Mouse (Mus musculus) brown adipose tissue, adult 24 weeks (tissue): Measurements from ENCODE around the gene Arhgap15. TPM values are rescaled to one million over a fixed set of nuclear protein-coding genes. Genes with fewer than 3 reads are reported as not detected.

ENCODE experiments used
- H3K27ac ChIP-seq: fragments of 200-500 bp; replicated peaks from 2 replicates; pipeline ENCODE4 v1.5.1; 2012; ENCODE audit warnings: low read depth, mild to moderate bottlenecking, low read length
- H3K4me1 ChIP-seq: fragments of 200-500 bp; 2 replicates; pipeline ENCODE4 v1.6.1; 2012; ENCODE audit warnings: low read length, mixed read lengths; ENCODE audit not compliant: control insufficient read depth, insufficient read depth, insufficient read length
- H3K4me3 ChIP-seq: fragments of 200-500 bp; 2 replicates; pipeline ENCODE4 v1.5.1; 2012; ENCODE audit warnings: low read depth, mild to moderate bottlenecking, low read length, moderate library complexity; ENCODE audit not compliant: insufficient read depth
- polyA plus RNA-seq: library from polyadenylated mRNA; stranded (reverse); fragments of >200 nt; gene quantifications from 2 replicates; pipeline ENCODE4 v1.2.4, GENCODE M21; 2012; ENCODE audit not compliant: missing spikeins, insufficient read depth, insufficient read length

Gene Arhgap15
- polyA plus RNA-seq, 1 experiment, result 0.75 TPM

- no peak overlapping the region for H3K4me3 ChIP-seq
- no peaks in the 10 kb centered on the region for H3K4me1 ChIP-seq
- no peak overlapping the region for H3K27ac ChIP-seq
Measured at GRCm38 (mm10) chr2:43945679-43946078, 197.1 kb downstream of the Arhgap15 start.

- Histone ChIP-seq H3K4me3 (no peak overlapping the region), H3K27ac (no peak overlapping the region), H3K4me1 (no peaks in the 10 kb centered on the region)
Measured at GRCm38 (mm10) chr2:43949775-43950492, 201.3 kb downstream of the Arhgap15 start.

- Histone ChIP-seq H3K4me3 (no peak overlapping the region), H3K27ac (no peak overlapping the region), H3K4me1 (no peaks in the 10 kb centered on the region)
Measured at GRCm38 (mm10) chr2:43950741-43951140, 202.1 kb downstream of the Arhgap15 start.

- H3K4me3 ChIP-seq, result no peak overlapping the region
- H3K4me1 ChIP-seq, result no peaks in the 10 kb centered on the region
- H3K27ac ChIP-seq, result no peak overlapping the region
Measured at GRCm38 (mm10) chr2:43959189-43959588, 210.6 kb downstream of the Arhgap15 start.

DNA sequence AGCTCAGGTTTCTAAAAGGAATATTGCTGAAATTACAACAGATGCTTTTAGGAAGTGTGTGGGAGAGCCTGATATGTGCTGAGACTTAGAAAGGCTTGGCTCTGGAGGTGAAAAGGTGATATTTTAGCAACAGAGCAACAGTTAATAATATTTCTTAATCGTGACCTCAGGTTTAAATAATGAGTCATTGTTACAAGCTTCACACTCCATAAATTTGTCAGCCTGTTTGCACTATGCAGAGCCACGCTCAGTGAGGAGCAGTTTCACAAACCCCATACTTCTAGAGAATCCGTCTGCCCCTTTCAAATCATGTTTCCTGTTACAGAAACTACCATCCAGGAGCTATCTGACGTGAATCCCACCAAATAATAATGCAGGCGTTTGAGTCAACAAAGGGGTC is 213.8 kb downstream of the Arhgap15 start:
- no peak overlapping the region for H3K27ac ChIP-seq
- no peaks in the 10 kb centered on the region for H3K4me1 ChIP-seq
- H3K4me3 ChIP-seq, result no peak overlapping the region

- no peak overlapping the region for H3K4me3 ChIP-seq
- H3K4me1 ChIP-seq, result no peaks in the 10 kb centered on the region
- H3K27ac ChIP-seq, result no peak overlapping the region
Measured at GRCm38 (mm10) chr2:43968581-43968980, 220.0 kb downstream of the Arhgap15 start.

- Histone ChIP-seq H3K4me3 (no peak overlapping the region), H3K27ac (no peak overlapping the region)
Measured at GRCm38 (mm10) chr2:43977732-43978131, 229.1 kb downstream of the Arhgap15 start.

GRCm38 (mm10) chr2:43978177-43979013 is 229.8 kb downstream of the Arhgap15 start:
- no peaks in the 10 kb centered on the region for H3K4me1 ChIP-seq
- H3K27ac ChIP-seq, result no peak overlapping the region
- H3K4me3 ChIP-seq, result no peak overlapping the region

More at GRCm38 (mm10) chr2:43977732-43978131, 229.1 kb downstream of the Arhgap15 start:
- no peaks in the 10 kb centered on the region for H3K4me1 ChIP-seq

DNA sequence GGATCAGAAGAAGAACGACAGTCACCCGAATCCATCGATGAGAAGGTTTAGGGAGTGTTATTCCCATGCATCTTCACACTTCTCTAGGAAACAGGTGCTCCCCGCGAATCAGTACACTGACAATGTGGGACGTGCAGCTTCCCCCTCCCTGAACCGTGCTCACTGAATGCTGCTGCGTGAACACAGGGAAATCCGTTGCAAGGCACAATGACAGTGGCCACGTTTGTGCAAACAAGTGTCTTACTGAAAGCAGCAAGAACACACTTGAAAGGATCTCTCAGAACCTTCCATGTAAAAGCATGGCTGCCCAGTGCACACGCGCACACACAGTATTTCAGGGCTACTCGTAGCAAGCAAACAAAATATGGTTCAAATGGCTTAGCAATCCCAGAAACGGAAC is 237.4 kb downstream of the Arhgap15 start:
- no peak overlapping the region for H3K27ac ChIP-seq
- H3K4me3 ChIP-seq, result no peak overlapping the region
- no peaks in the 10 kb centered on the region for H3K4me1 ChIP-seq

- Histone ChIP-seq H3K4me3 (no peak overlapping the region), H3K4me1 (no peaks in the 10 kb centered on the region), H3K27ac (no peak overlapping the region)
Measured at GRCm38 (mm10) chr2:43987919-43988318, 239.3 kb downstream of the Arhgap15 start.

- Histone ChIP-seq H3K27ac (no peak overlapping the region), H3K4me3 (no peak overlapping the region), H3K4me1 (no peaks in the 10 kb centered on the region)
Measured at GRCm38 (mm10) chr2:43989850-43990249, 241.2 kb downstream of the Arhgap15 start.

GRCm38 (mm10) chr2:43992510-43992909 is 243.9 kb downstream of the Arhgap15 start:
- no peaks in the 10 kb centered on the region for H3K4me1 ChIP-seq
- no peak overlapping the region for H3K4me3 ChIP-seq
- no peak overlapping the region for H3K27ac ChIP-seq

DNA sequence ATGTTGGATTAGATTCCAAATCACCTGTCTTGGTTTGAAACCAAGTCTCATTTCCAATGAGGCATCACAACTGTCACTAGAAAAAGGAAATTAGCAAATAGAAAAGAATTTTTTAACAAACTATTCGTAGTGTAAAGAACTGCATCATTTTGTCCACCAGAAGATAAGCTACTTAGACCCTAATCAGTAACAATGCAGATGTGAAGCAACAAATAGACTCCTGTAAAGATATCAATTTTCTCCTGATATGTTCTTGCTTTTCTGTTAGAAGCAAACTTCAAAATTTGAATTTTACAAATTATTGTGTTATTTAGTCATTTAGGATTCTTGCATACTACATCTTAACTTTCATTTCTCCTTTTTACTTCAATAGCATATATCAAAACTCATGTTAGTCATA is 253.8 kb downstream of the Arhgap15 start:
- Histone ChIP-seq H3K4me1 (no peaks in the 10 kb centered on the region), H3K4me3 (no peak overlapping the region), H3K27ac (no peak overlapping the region)

GRCm38 (mm10) chr2:44010249-44010648 is 261.6 kb downstream of the Arhgap15 start:
- Histone ChIP-seq H3K4me1 (no peaks in the 10 kb centered on the region), H3K4me3 (no peak overlapping the region), H3K27ac (no peak overlapping the region)

DNA sequence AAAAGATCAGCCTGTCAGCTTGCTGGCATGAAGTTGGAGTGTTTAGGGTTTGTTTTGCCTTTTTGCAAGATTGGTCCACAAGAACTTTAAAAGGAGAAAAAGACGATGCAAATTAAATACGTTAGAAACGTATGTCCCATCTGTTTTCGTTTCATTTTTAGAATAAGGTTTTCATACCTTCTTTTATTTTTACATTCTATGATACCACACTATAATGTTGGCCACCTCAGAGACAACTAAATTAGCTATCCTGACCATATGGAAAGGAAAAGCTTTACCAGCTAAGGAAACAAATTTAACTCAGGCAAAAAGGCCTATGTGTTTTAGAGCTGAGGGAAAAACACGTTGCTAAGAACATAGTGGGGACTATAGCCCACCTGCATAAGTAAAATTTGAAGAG is 264.8 kb downstream of the Arhgap15 start:
- H3K27ac ChIP-seq, result no peak overlapping the region
- H3K4me3 ChIP-seq, result no peak overlapping the region
- no peaks in the 10 kb centered on the region for H3K4me1 ChIP-seq

DNA sequence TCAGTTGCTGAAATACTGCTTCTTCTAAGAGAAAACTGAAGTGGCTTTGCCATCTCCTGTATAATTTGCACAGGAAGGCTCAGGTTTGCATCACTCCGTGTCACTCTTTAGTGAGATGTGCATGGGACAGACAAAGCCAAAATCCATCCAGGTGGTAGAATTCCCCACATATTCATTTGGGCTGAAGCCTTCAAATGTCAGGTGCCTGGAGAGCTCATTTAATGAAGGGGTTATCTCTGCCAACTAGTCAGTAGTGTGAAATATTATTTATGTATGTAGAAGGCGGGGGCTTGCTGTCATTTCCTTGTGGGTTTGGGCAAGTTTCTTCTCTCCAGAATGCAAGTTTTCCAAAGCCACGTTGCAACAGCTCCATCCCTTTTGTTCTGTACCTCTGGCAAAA is 268.1 kb downstream of the Arhgap15 start:
- H3K4me1 ChIP-seq, result no peaks in the 10 kb centered on the region

More for the DNA sequence above, 268.1 kb downstream of the Arhgap15 start:
- Histone ChIP-seq H3K27ac (no peak overlapping the region), H3K4me3 (no peak overlapping the region)
